Comparison of ENCODE assay signal across 13 mouse cellular contexts in the genomic region with DNA sequence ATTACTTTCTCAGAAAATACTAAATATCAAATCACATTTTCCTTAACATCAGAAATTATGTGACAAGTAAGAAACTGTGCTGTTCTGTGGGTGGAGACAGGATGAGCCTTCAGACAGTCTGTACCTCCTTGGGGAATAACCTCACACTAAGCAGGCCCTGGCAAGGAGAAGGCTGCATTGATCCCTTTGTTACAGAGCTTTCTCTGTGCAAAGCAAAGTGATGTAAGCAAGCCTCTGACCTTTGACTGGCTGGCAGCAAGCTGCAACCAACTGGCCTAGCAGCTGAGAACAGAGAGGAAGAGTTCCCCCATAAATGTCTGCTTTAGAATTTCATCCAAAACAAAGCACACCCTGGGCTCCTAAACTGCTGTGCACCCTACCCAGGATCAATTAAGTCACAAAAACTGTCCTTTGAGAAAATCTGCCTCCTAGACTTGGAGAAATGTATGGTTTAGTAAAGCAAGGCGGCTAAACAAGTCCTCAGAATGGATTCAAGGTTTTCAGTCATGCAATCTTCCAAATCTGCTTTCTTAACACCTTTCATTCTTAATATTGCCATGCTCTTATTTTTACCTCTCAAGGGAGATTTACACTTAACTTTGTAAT. TPM values are rescaled to one million over a fixed set of nuclear protein-coding genes. Genes with fewer than 3 reads are reported as not detected.
A peak's percentile ranks its signal among the peaks of the same experiment; 100 is the strongest.
DNase-seq lines count a peak whose midpoint lies in the region; ATAC-seq and TF ChIP-seq lines count a peak whose summit lies in the region.
"Had no signal": no experiment of that assay in that cellular context is flagged by ENCODE, and none has a peak within 500 bp of the region (broad histone marks: within the 10 kb centered on the region; RNA-seq: fewer than 3 reads in every experiment).

No protein-coding gene starts in this region.

- dilution Hi-C loops in CH12.LX (cut with MboI; ENCODE audit: extremely low pct_ligation_motif_present, extremely low pct_unique_long_range_greater_than_20kb, low sequenced_read_pairs): no loop called here

- no peaks in the 10 kb centered on the region for H3K27me3 ChIP-seq in forebrain, embryonic 12.5 days
- H3K27me3 ChIP-seq in forebrain, postnatal 0 days (ENCODE audit: insufficient read depth, low read length): no peaks in the 10 kb centered on the region
- no peaks in the 10 kb centered on the region for H3K27me3 ChIP-seq in CH12.LX (replicated peaks)
- H3K27me3 ChIP-seq: liver, embryonic 13.5 days had no signal

- no peaks in the 10 kb centered on the region for H3K36me3 ChIP-seq in forebrain, embryonic 12.5 days (replicated peaks)
- H3K36me3 ChIP-seq in forebrain, postnatal 0 days (ENCODE audit: insufficient read depth): no peaks in the 10 kb centered on the region
- H3K36me3 ChIP-seq in CH12.LX (replicated peaks in 1 of 2; ENCODE audit: control insufficient read depth in 1 of 2, insufficient read depth in 1 of 2, low read length in 1 of 2): no peaks in the 10 kb centered on the region
- H3K36me3 ChIP-seq: heart, embryonic 10.5 days; liver, embryonic 13.5 days had no signal

- no peak for TF ChIP-seq POLR2A in CH12.LX (IDR thresholded peaks at IDR 0.05; ENCODE audit: low read depth, low read length)

- no peak for DNase-seq in forebrain, postnatal 0 days
- peak; percentile 15 for DNase-seq in CH12.LX (ENCODE audit: extremely low read depth)
- peak; percentile 10 to 16 for DNase-seq in gastrocnemius, postnatal 36 days
- peak; percentile 6 to 10 for DNase-seq in layer of hippocampus, postnatal 14 days (ENCODE audit: low spot score in 2 of 2)
- no peak for DNase-seq in left cerebral cortex, adult 8-10 months (ENCODE audit: low spot score in 2 of 2)
- DNase-seq in natural killer cell, adult 2 months (ENCODE audit: low spot score in 2 of 2): no peak
- no peak for DNase-seq in ovary, adult 18-20 months (ENCODE audit: low spot score)
- DNase-seq: adrenal gland, postnatal 25 days; liver, embryonic 13.5 days; spleen, adult 18-20 months had no signal

- peak; percentile 80 for ATAC-seq in forebrain, embryonic 12.5 days (ENCODE audit: low FRiP score)
- no peak for ATAC-seq in forebrain, postnatal 0 days

- no peak for TF ChIP-seq RAD21 in CH12.LX (IDR thresholded peaks at IDR 0.05; ENCODE audit: low read depth, low read length)

- no peak overlapping the region for H3K4me2 ChIP-seq in forebrain, embryonic 12.5 days
- H3K4me2 ChIP-seq in forebrain, postnatal 0 days (ENCODE audit: low read depth): no peak overlapping the region
- no peak overlapping the region for H3K4me2 ChIP-seq in CH12.LX (ENCODE audit: insufficient read depth, low read depth, poor library complexity, severe bottlenecking)
- H3K4me2 ChIP-seq: liver, embryonic 13.5 days had no signal

- 54% methylated on average over 1 of the region's 1 CpGs for WGBS in forebrain, embryonic 12.5 days
- WGBS in forebrain, postnatal 0 days: 62% methylated on average over 1 of the region's 1 CpGs

- H3K9me3 ChIP-seq in forebrain, embryonic 12.5 days: no peaks in the 10 kb centered on the region
- no peaks in the 10 kb centered on the region for H3K9me3 ChIP-seq in forebrain, postnatal 0 days (ENCODE audit: low read length)
- no peaks in the 10 kb centered on the region for H3K9me3 ChIP-seq in CH12.LX (replicated peaks; ENCODE audit: low read length)
- H3K9me3 ChIP-seq: heart, embryonic 10.5 days; liver, embryonic 13.5 days had no signal

- in situ Hi-C loops in CH12.LX (cut with MboI; ENCODE audit: low pct_ligation_motif_present, low pct_unique_long_range_greater_than_20kb, low sequenced_read_pairs): no loop called here

- intact Hi-C loops in gastrocnemius, postnatal 36 days (cut with DNase I): no loop called here

- TF ChIP-seq CTCF in forebrain, postnatal 0 days (IDR thresholded peaks at IDR 0.05; ENCODE audit: low read depth): no peak
- TF ChIP-seq CTCF in CH12.LX (conservative IDR thresholded peaks at IDR 0.05 in 1 of 2, IDR thresholded peaks at IDR 0.05 in 1 of 2; ENCODE audit: low read depth in 2 of 2, low read length in 2 of 2): no peak

- H3K27ac ChIP-seq in forebrain, embryonic 12.5 days: no peak overlapping the region
- no peak overlapping the region for H3K27ac ChIP-seq in forebrain, postnatal 0 days (ENCODE audit: low read depth, low read length)
- H3K27ac ChIP-seq in CH12.LX (ENCODE audit: insufficient read depth, low read depth): no peak overlapping the region
- H3K27ac ChIP-seq: heart, embryonic 10.5 days; liver, embryonic 13.5 days had no signal

- no peaks in the 10 kb centered on the region for H3K79me2 ChIP-seq in CH12.LX (replicated peaks; ENCODE audit: control insufficient read depth, extremely low read depth, insufficient read depth, poor library complexity, severe bottlenecking)

- H3K9ac ChIP-seq in forebrain, embryonic 12.5 days: no peak overlapping the region
- H3K9ac ChIP-seq in forebrain, postnatal 0 days: no peak overlapping the region
- H3K9ac ChIP-seq in CH12.LX (ENCODE audit: insufficient read depth, low read depth): no peak overlapping the region
- H3K9ac ChIP-seq: liver, embryonic 13.5 days had no signal

- no peak for TF ChIP-seq EP300 in CH12.LX (IDR thresholded peaks at IDR 0.05; ENCODE audit: low read length)

- no peak overlapping the region for H3K4me3 ChIP-seq in forebrain, embryonic 12.5 days (replicated peaks)
- H3K4me3 ChIP-seq in forebrain, postnatal 0 days (ENCODE audit: low read depth, low read length): no peak overlapping the region
- H3K4me3 ChIP-seq in CH12.LX (replicated peaks in 1 of 3; ENCODE audit: low read depth in 2 of 3, low read length in 2 of 3, poor library complexity in 1 of 3): no peak overlapping the region
- H3K4me3 ChIP-seq: heart, embryonic 10.5 days; liver, embryonic 13.5 days had no signal

- H3K4me1 ChIP-seq in forebrain, embryonic 12.5 days: peaks cover 4% of the 10 kb centered on the region; the same call in 1 of the 2 replicates
- no peaks in the 10 kb centered on the region for H3K4me1 ChIP-seq in forebrain, postnatal 0 days (ENCODE audit: insufficient read depth)
- peaks cover 0 to 4% of the 10 kb centered on the region in 2 experiments; a peak in 1 of 4 replicates for H3K4me1 ChIP-seq in CH12.LX (ENCODE audit: control insufficient read depth in 1 of 2, insufficient read depth in 2 of 2)
- H3K4me1 ChIP-seq: heart, embryonic 10.5 days; liver, embryonic 13.5 days had no signal

TF ChIP-seq in CH12.LX, 34 proteins besides CTCF, POLR2A, EP300 and RAD21:
- TF ChIP-seq BHLHE40 (IDR thresholded peaks at IDR 0.05; ENCODE audit: low read depth, low read length) (no peak), HCFC1 (IDR thresholded peaks at IDR 0.05; ENCODE audit: low read depth, low read length) (no peak), ETS1 (conservative IDR thresholded peaks at IDR 0.05; ENCODE audit: low read depth, low read length) (no peak), E2F4 (IDR thresholded peaks at IDR 0.05; ENCODE audit: insufficient replicate concordance, low read depth, low read length) (no peak), MAX (IDR thresholded peaks at IDR 0.05; ENCODE audit: low read length) (no peak), ZKSCAN1 (IDR thresholded peaks at IDR 0.05; ENCODE audit: borderline replicate concordance, low read depth, low read length) (no peak), MAZ (IDR thresholded peaks at IDR 0.05; ENCODE audit: low read depth, low read length) (no peak), CHD1 (IDR thresholded peaks at IDR 0.05; ENCODE audit: low read depth, low read length) (no peak), SMC3 (IDR thresholded peaks at IDR 0.05; ENCODE audit: low read depth, low read length) (no peak), JUN (IDR thresholded peaks at IDR 0.05; ENCODE audit: insufficient read depth, low read depth, low read length) (no peak)

RNA-seq across cellular contexts. Expression of gene Speer4f2, which starts 46.3 kb away (rescaled TPM):
- not detected in 2 replicates for polyA plus RNA-seq in forebrain, embryonic 12.5 days (2016; fragmentation: Nextera tagmentation; extraction: Ambion mirVana)
- total RNA-seq in forebrain, postnatal 0 days (2014; rRNA removed): not detected in 2 replicates
- polyA plus RNA-seq in forebrain, postnatal 0 days (2015; fragmentation: Nextera tagmentation; extraction: Ambion mirVana): not detected in 2 replicates
- not detected in 2 replicates for total RNA-seq in CH12.LX (2012; rRNA removed)
- total RNA-seq in CH12.LX (2014; rRNA removed): not detected in 2 replicates
- polyA plus RNA-seq in CH12.LX (2012; ENCODE audit: insufficient read length, low read depth): not detected in 2 replicates
- total RNA-seq in gastrocnemius, postnatal 36 days (2021): not detected
- not detected for total RNA-seq in layer of hippocampus, postnatal 14 days (2021)
- not detected for total RNA-seq in left cerebral cortex, adult 8-10 months (2022)
- total RNA-seq: adrenal gland, postnatal 25 days had no signal
- polyA plus RNA-seq: C2C12; heart, embryonic 10.5 days; liver, embryonic 13.5 days had no signal

RNA-seq across cellular contexts. Expression of gene Speer4f1, which starts 56.6 kb away (rescaled TPM):
- polyA plus RNA-seq in forebrain, embryonic 12.5 days (2016; fragmentation: Nextera tagmentation; extraction: Ambion mirVana): not detected in 2 replicates
- not detected in 2 replicates for total RNA-seq in forebrain, postnatal 0 days (2014; rRNA removed)
- not detected in 2 replicates for polyA plus RNA-seq in forebrain, postnatal 0 days (2015; fragmentation: Nextera tagmentation; extraction: Ambion mirVana)
- not detected in 2 replicates for total RNA-seq in CH12.LX (2012; rRNA removed)
- total RNA-seq in CH12.LX (2014; rRNA removed): not detected in 2 replicates
- polyA plus RNA-seq in CH12.LX (2012; ENCODE audit: insufficient read length, low read depth): not detected in 2 replicates
- not detected for total RNA-seq in gastrocnemius, postnatal 36 days (2021)
- total RNA-seq in layer of hippocampus, postnatal 14 days (2021): not detected
- not detected for total RNA-seq in left cerebral cortex, adult 8-10 months (2022)
- total RNA-seq: adrenal gland, postnatal 25 days had no signal
- polyA plus RNA-seq: C2C12; heart, embryonic 10.5 days; liver, embryonic 13.5 days had no signal

Comparison
In these comparisons a context has a peak if more than half of its experiments do, and no peak if none do; other contexts are left out.
1. DNase-seq: peak in CH12.LX (single experiment), gastrocnemius, postnatal 36 days (2 of 2) and layer of hippocampus, postnatal 14 days (2 of 2); none in forebrain, postnatal 0 days (single experiment), left cerebral cortex, adult 8-10 months (0 of 2), natural killer cell, adult 2 months (0 of 2) and ovary, adult 18-20 months (single experiment).